Mouse (Mus musculus): ENCODE data around the gene Lrch1.

Lrch1 gene

GRCm38 (mm10) chr14:74918521-74919103, 29.1 kb downstream of the Lrch1 start:
- TF ChIP-seq GATA4 (IDR thresholded peaks at IDR 0.05; ENCODE audit: insufficient replicate concordance, low read length): no peak

- no peak for TF ChIP-seq GATA4 (IDR thresholded peaks at IDR 0.05; ENCODE audit: insufficient replicate concordance, low read length)
Measured at GRCm38 (mm10) chr14:74917504-74918124, 30.1 kb downstream of the Lrch1 start.

DNA sequence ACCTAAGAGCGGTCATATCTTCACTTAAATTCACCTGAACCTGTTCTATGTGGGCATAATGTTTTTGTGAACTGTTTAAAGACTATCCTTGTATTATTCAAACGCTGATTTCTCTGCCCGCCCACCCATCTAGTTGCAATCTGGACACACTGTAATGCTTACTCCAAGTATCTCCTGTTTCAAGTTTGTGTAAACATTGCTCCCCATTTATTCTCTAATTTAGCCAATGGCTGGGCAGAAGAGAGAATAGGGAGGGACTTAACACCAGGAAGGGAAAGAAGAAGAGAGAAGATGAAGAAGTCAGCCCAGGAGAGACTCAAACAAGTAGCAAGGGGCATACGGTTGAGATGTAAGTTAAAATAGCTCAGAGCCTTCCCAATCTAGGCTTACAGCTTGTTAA, 31.0 kb downstream of the Lrch1 start:
- TF ChIP-seq GATA4 (IDR thresholded peaks at IDR 0.05; ENCODE audit: insufficient replicate concordance, low read length): no peak

DNA sequence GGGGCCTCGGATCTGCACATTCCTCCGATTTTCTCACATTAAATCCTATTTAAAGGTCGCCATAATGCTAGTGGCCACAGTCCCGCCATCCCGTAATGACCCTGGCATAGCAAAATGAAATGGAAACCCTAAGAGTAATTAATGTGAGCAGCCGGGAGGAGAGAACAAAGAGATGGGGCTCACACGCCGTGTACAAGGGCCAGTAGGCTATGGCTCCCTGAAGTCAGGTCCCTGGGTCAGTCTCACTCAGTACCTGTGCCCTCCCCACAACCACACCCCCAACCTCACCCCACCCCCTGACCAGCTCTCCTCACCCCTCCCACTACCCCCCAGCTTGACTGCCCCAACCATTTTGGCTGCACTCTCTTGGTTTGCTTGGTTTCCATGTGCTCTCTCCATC, 31.6 kb downstream of the Lrch1 start:
- no peak for TF ChIP-seq GATA4 (IDR thresholded peaks at IDR 0.05; ENCODE audit: insufficient replicate concordance, low read length)

GRCm38 (mm10) chr14:74915658-74916057, 32.0 kb downstream of the Lrch1 start:
- no peak for TF ChIP-seq GATA4 (IDR thresholded peaks at IDR 0.05; ENCODE audit: insufficient replicate concordance, low read length)

- TF ChIP-seq GATA4 (IDR thresholded peaks at IDR 0.05; ENCODE audit: insufficient replicate concordance, low read length): no peak
Measured at GRCm38 (mm10) chr14:74915025-74915424, 32.7 kb downstream of the Lrch1 start.

DNA sequence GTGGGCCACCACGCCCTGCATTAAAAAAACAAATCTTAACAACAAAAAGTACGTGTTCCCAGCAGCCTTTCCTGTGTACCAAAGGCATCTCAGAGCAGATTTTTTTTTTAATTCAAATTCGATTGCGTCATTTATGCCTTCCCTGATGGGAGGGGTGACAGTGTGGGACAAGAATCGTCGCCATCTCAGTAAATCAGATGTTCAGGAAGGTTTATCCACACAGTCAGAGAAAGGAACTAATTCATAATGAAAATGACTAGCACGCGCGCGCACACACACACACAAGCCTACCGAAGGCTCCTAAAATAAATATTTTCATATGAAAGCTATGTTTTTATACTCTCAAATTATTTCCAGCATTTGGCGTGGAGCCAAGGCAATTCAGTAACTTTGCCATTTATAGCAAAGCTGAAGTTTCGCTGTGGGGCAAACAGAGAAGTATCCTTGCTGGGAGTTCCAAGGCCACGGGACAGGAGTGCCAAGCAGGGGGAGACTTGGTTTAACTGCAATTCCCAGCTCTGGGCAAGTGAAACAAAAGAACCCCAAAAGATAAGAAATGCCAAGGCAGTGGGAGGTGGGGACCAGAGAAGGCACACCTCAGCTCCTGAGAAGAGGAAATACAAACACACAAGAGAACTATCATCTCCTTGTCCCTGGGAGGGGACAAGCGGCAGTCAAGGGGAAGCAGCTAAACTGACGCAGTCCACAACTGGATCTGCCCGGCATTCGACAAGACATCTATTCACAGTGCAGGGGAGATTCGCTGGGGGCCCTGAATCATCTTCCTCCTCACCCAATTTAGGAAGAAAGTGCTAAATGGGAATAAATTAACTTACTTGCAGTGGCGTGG, 34.1 kb downstream of the Lrch1 start:
- no peak for TF ChIP-seq GATA4 (IDR thresholded peaks at IDR 0.05; ENCODE audit: insufficient replicate concordance, low read length)

DNA sequence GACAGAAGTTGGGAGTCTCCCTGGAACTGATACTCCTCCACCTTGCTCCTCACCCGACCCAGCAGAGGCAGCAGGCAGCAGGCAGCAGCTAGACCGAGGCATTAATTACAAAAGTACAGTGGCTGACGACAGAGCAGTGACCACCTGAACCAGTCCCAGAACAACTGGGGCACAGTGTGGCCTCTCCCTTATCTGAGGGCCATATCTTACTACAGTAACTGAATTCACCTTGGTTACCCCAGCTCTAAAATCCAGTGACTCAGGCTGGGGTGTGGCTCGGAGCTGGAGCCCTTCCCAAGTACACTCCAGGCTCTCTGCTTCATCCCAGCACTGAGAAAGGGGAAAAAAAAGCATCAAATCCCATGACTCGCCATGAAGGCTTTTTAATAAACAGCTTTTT, 37.3 kb downstream of the Lrch1 start:
- no peak for TF ChIP-seq GATA4 (IDR thresholded peaks at IDR 0.05; ENCODE audit: insufficient replicate concordance, low read length)

GRCm38 (mm10) chr14:74909021-74909420, 38.7 kb downstream of the Lrch1 start:
- no peak for TF ChIP-seq GATA4 (IDR thresholded peaks at IDR 0.05; ENCODE audit: insufficient replicate concordance, low read length)

GRCm38 (mm10) chr14:74908250-74908649, 39.4 kb downstream of the Lrch1 start:
- no peak for TF ChIP-seq GATA4 (IDR thresholded peaks at IDR 0.05; ENCODE audit: insufficient replicate concordance, low read length)

- no peak for TF ChIP-seq GATA4 (IDR thresholded peaks at IDR 0.05; ENCODE audit: insufficient replicate concordance, low read length)
Measured at GRCm38 (mm10) chr14:74907706-74908105, 40.0 kb downstream of the Lrch1 start.

DNA sequence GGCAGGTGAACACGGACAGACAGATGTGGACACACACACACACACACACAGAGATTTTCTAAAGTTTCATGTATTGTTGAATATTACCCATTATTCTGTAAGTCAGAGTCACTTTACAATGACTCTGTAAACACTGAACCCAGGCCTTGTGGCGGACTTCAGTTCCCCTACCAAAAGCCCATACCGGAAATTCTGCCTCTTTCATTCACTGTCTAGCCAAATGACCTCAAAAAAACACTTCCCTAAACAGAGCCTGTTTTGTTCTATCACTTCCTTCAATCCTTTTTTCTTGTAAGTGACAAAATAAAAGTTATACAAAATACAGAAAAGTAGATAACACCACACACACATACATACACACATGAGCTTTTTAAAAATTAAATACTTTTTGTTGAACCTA, 41.7 kb downstream of the Lrch1 start:
- TF ChIP-seq GATA4 (IDR thresholded peaks at IDR 0.05; ENCODE audit: insufficient replicate concordance, low read length): no peak

DNA sequence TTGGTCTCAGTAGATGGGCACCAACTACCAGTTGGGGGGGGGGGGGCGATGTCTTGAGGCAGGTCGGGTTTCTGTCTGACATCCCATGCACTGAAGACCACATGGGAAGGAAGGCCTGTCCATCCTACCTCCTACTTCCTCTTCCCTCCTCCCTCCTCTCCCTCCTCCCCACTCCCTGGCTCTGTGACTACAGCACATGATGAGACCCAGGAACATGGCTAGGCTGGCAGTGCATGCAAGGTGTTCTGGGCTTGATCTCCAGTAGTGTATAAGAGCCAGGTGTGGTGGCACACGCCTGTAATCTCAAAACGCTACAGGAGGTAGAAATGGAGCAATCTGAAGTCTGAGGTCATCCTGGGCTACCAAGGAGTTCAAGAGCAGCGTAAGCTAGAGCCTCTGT, 43.2 kb downstream of the Lrch1 start:
- no peak for TF ChIP-seq GATA4 (IDR thresholded peaks at IDR 0.05; ENCODE audit: insufficient replicate concordance, low read length)

DNA sequence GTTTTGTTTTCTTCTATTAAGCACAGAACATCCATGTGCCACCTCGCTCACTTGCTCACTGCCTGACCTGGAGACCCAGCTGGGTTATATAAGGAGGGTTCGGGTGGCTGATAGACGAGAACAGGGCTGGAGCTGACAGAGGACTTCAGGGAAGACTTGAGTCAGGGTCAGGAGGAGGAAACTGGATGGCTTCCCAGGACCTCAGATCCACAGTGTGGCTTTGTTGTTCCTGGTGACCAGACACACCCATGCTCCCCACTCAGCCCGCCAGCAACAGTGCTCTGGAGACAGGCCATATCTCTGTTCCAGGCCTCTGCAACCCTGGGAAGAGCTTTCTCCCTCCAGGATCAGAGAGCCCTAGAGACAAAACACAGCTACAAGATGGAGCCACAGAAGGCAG, 44.6 kb downstream of the Lrch1 start:
- no peak for TF ChIP-seq GATA4 (IDR thresholded peaks at IDR 0.05; ENCODE audit: insufficient replicate concordance, low read length)

DNA sequence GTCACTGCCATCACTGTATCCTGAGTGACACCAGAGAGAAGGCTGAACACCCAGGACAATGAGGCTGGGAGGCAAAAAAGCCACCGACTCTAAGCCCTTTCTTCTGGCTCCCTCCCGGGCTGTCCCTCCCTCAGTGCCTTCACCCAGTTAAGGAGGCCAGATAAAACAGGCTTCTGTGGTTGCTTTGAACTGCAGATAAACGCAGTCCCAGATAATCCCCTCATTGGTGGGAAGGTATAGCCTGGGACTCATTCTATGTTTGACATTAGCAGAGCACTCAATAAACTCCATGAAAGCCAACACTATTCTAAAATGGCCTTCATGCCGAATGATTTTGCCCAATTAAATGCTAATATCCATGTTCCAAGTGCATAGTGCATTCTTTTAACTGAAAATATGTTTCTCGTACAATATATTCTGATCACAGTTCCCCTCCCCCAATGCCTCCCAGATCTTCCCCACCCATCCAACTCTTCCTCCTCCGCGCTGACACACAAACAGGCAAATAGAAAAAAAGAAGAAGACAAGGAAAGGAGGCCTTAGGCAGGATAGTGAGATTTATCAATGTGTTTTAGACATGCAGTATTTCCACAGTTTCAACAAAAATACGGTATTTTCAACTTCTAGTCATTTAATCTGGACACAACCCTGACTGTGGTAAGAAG, 46.8 kb downstream of the Lrch1 start:
- TF ChIP-seq GATA4 (IDR thresholded peaks at IDR 0.05; ENCODE audit: insufficient replicate concordance, low read length): no peak
